Mouse (Mus musculus) right cerebral cortex, adult 2 months (tissue): ENCODE measurements at regions not wholly inside any gene's neighbourhood (a gene's known extent, or its start where the extent isn't known, plus 50 kb on each side); places are given as distances from the start of the nearest gene placed in this dataset.

ENCODE experiments used
- DNase-seq, 2 experiments: peaks; one replicate each; pipeline ENCODE4 v3.0.0; 2021 to 2022; ENCODE audit warnings: low spot score in 2 of 2

- peak; percentile 7 to 11 for DNase-seq
Observed at GRCm38 (mm10) chr4:22047730-22048455, 116.8 kb downstream of the Faxc start.

- DNase-seq: peak; percentile 13 to 14
Observed at GRCm38 (mm10) chr4:22066785-22067433, 135.8 kb downstream of the Faxc start.

- no peak for DNase-seq
Observed at GRCm38 (mm10) chr4:22067678-22068299, 136.7 kb downstream of the Faxc start.

- no peak for DNase-seq
Observed at GRCm38 (mm10) chr4:22088209-22088787, 157.2 kb downstream of the Faxc start.

GRCm38 (mm10) chr4:22089637-22090041 is 158.5 kb downstream of the Faxc start:
- peak in 1 of 2 experiments; percentile 19 for DNase-seq

- peak; percentile 36 to 39 for DNase-seq
Observed at GRCm38 (mm10) chr4:22090536-22090935, 159.4 kb downstream of the Faxc start.

- DNase-seq: no peak
Observed at GRCm38 (mm10) chr4:22092551-22092950, 161.4 kb downstream of the Faxc start.

- no peak for DNase-seq
Observed at GRCm38 (mm10) chr4:22095257-22096031, 164.3 kb downstream of the Faxc start.

- no peak for DNase-seq
Observed at GRCm38 (mm10) chr4:22098605-22099004, 167.5 kb downstream of the Faxc start.

GRCm38 (mm10) chr4:22102478-22102877 is 171.3 kb downstream of the Faxc start:
- no peak for DNase-seq

GRCm38 (mm10) chr4:22103001-22103587 is 172.0 kb downstream of the Faxc start:
- DNase-seq: no peak

GRCm38 (mm10) chr4:22106883-22107282 is 175.8 kb downstream of the Faxc start:
- peak in 1 of 2 experiments; percentile 19 for DNase-seq

GRCm38 (mm10) chr4:22109410-22109809 is 178.3 kb downstream of the Faxc start:
- DNase-seq: no peak

- no peak for DNase-seq
Observed at GRCm38 (mm10) chr4:22110400-22110799, 179.3 kb downstream of the Faxc start.

GRCm38 (mm10) chr4:22112209-22112608 is 181.1 kb downstream of the Faxc start:
- DNase-seq: no peak

- no peak for DNase-seq
Observed at GRCm38 (mm10) chr4:22114451-22114850, 183.3 kb downstream of the Faxc start.

- no peak for DNase-seq
Observed at GRCm38 (mm10) chr4:22119877-22120276, 188.7 kb downstream of the Faxc start.

GRCm38 (mm10) chr4:22120953-22121352 is 189.8 kb downstream of the Faxc start:
- DNase-seq: no peak

GRCm38 (mm10) chr4:22121397-22121796 is 190.3 kb downstream of the Faxc start:
- DNase-seq: no peak

GRCm38 (mm10) chr4:22124836-22125235 is 193.7 kb downstream of the Faxc start:
- no peak for DNase-seq

- no peak for DNase-seq
Observed at GRCm38 (mm10) chr4:22130511-22130910, 199.4 kb downstream of the Faxc start.
